Mouse (Mus musculus) MEL (cell line): ENCODE results near the gene B430306N03Rik.

Experiments used
- CTCF ChIP-seq, 3 experiments: IDR thresholded peaks in 2 of 3; conservative IDR thresholded peaks in 1 of 3; 2 replicates each; pipeline ENCODE4 v1.5.1; 2011 to 2012; ENCODE audit warnings: low read length in 3 of 3, low read depth in 2 of 3, mild to moderate bottlenecking in 2 of 3, improper control_type of control experiment in 1 of 3, inconsistent platforms in 1 of 3, mixed read lengths in 1 of 3, moderate library complexity in 1 of 3; ENCODE audit not compliant: control insufficient read depth in 1 of 3, insufficient read depth in 1 of 3, poor library complexity in 1 of 3, severe bottlenecking in 1 of 3
- ELF1 ChIP-seq: IDR thresholded peaks from 2 replicates; pipeline ENCODE4 v1.6.1; 2014; ENCODE audit warnings: low read depth, mild to moderate bottlenecking, inconsistent platforms, low read length, improper control_type of control experiment, moderate library complexity
- POLR2A ChIP-seq, 2 experiments: IDR thresholded peaks; 2 replicates each; pipeline ENCODE4 v1.6.1; 2011 to 2012; ENCODE audit warnings: low read length in 2 of 2, mild to moderate bottlenecking in 2 of 2, control low read depth in 1 of 2, improper control_type of control experiment in 1 of 2, low read depth in 1 of 2, moderate library complexity in 1 of 2; ENCODE audit not compliant: control insufficient read depth in 1 of 2, insufficient read depth in 1 of 2, poor library complexity in 1 of 2
- SIN3A ChIP-seq: IDR thresholded peaks from 2 replicates; pipeline ENCODE4 v1.6.1; 2012; ENCODE audit warnings: low read length, improper control_type of control experiment, inconsistent platforms
- ZNF384 ChIP-seq: IDR thresholded peaks from 2 replicates; pipeline ENCODE4 v1.6.1; 2012; ENCODE audit warnings: low read depth, mild to moderate bottlenecking, inconsistent platforms, low read length, improper control_type of control experiment

- no peak for TF ChIP-seq SIN3A
- no peak for TF ChIP-seq ZNF384
- no peak for TF ChIP-seq POLR2A (IDR thresholded peaks at IDR 0.05; ENCODE audit: control insufficient read depth in 1 of 2, insufficient read depth in 1 of 2, low read depth in 1 of 2, low read length in 2 of 2, poor library complexity in 1 of 2)
- no peak for TF ChIP-seq CTCF (IDR thresholded peaks at IDR 0.05 in 2 of 3, conservative IDR thresholded peaks at IDR 0.05 in 1 of 3; ENCODE audit: control insufficient read depth in 1 of 3, insufficient read depth in 1 of 3, low read depth in 2 of 3, low read length in 3 of 3, poor library complexity in 1 of 3, severe bottlenecking in 1 of 3)
- TF ChIP-seq ELF1, result no peak
Observed at GRCm38 (mm10) chr17:48280943-48281738, 34.8 kb upstream of the B430306N03Rik start.
